Mouse (Mus musculus) spleen, adult 12 weeks (tissue): ENCODE results near the gene Syt15.

Experiments
- DNase-seq: peaks from one replicate; pipeline ENCODE4 v3.0.0; 2022; ENCODE audit warnings: low spot score

Syt15 gene

DNA sequence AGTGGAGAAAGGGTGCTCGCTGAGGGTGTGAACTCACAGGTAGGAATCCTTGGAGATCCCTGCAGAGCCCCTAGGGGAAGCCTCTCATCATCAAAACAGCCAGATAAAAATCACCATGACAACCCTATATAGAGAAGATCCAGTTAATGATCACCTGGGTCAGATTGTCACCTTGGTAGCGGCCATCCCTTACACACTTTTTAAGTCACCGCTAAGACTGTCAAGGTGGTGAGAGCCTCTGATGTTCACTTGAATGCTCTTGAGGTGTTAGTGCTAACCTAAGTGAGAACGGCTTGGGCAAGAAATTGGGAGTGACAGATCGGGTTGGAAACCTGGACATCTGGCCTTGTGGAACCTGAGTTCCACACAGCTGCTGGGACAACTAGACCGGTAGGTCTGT lies at the start of gene Syt15:
Gene Syt15 (plus strand): TSS at position 301 of the 400 bp plus-strand sequence.
- DNase-seq, result no peak

DNA sequence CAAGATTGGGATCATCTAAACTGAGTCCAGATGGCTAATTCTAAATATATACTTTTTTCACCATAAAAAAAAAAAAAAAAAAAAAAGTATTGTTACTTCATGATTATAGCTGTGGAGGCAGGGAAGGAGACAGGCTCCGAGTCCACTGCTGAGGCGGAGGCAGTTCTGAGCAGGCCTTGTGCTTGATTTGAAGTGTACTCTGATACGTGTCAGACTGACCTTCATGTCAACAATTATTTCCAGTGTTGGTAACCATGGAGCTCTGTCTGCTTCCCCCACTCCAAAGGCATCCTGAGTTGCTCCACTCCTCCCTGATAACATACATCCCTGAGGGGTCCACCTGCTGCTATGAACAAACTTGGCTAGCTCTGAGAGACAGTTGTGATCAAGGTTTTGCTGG lies 48.3 kb upstream of the Syt15 start:
- DNase-seq, result no peak

DNA sequence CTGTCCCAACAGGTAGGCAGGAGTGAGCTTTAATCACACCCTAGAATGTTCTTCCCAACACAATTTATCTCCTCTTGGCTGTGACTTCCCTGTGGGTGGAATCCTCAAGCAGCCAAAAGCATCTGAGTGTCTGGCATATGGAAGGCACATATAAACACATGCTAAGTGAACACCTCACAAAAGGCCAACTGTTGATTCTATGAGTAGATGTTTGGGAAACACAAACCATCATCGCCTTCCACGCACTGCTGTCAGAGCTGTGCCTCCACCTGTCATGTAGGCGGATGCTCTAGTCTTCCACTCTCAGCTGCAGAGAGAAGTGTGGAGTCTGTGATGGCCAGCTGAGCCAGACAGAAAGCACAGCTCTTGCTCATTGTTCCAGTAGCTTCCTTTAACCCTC lies 40.0 kb upstream of the Syt15 start:
- no peak for DNase-seq

DNA sequence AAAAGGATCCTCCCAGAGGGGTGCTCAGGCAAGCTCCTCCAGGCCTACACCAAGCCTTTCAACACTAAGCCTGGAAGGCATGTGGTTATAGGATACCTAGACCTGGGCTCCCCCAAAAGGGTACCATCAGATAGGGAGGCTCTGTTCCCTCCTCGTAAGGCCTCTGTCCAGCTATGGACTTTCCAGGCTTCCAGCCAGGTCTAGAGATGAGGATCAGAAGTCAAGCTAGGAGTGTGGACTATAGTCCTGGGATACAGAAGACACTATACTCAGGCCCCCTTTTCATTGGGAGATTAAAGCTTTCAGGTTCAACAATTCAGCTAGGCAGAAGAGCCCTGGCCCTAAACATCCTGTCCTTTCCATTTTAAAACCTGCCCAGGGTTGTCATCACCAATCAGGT lies 36.3 kb upstream of the Syt15 start:
- no peak for DNase-seq

DNA sequence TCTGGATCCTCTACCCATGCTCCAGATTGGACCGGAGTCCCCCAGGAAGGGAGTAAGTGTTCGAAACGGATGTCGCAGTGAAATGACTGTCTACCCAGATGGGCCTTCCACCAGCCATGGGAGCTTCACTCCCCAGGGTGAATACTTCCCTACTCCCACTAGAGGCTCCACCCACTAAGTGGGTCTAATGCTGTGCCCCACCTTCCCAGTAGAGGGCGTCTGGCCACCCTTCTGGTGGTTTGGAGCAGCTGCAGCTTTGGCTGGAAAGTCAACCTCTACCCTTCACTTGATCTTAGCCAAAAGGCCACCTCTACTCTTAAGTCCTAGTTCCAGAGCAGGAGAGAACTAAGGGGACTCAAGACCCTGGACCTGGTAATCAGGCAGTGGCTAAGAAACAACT lies 30.8 kb upstream of the Syt15 start:
- no peak for DNase-seq

DNA sequence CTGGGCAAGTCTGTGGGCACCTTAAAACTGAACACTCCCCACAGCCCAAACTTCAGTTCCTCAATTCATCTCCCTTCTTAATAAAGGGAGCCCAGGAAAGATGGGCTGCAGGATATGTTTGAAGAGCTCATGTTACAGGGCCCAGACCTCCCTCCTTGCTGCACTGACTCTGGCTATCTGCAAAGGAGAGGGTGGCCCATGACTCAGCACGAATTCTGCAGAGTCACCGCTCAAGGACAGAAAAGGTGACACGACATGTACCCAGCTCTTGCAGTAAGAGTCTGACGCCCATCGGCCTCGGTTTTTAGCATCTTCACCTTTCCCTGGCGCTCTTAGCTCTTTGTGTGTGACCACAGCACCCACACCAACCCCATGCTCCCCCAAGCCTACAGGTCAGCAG lies 29.0 kb upstream of the Syt15 start:
- no peak for DNase-seq

DNA sequence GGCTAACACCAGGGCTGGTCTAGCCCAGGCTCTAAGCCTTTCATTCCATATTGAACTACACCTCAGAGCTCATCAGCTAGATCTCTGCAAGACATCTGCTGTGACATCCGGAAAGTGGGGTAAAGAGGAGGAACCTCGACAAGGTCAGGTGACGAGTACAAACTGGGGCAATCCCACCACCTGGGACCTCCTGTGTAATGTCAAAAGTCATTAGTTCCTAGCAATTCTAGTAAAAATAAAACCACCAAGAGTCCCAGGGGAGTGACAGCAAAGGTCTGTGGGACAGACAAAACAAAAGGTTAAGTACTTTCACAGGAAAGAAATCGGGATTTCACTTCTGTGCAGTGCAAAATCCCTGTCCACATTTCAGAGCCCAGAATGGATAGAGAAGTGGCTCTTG lies 25.5 kb upstream of the Syt15 start:
- no peak for DNase-seq

DNA sequence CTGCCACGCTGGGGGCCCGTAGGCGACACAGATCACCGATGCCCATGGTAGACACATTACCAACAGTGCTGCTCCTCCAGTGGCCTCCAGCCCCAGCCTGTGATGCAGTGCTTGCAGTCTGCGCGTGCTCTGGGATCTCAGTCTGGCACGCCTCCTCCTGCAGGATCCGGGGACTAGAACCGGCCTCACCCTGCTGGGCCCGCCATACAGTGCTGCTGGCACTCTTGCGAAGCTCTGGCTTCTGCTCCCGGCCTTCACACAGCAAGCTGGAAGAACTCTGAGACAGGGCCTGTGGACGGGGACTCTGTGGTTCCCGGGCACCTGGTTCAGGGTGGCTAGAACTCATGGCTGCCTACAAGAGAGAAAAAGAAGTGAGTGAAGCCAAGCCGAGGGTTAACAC lies 23.9 kb upstream of the Syt15 start:
- no peak for DNase-seq

DNA sequence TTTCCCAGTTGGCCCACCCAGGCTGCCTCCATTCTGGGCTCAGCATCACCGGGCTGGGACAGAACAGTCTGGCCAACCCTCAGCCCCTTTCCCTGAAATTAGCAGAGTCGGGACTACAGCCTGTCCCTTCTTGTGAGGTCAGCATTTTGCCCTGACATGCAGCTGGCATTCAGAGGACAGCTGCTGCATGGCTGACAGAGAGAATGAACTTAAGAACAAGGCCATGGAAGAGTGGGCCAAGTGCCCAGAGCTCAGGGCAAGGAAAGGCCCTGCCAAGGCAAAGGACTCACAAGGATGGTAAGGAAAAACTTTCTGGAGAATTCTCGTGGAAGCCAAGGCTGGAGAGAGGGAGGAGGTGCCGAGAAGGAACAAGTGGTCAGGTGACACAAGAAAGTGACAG lies 22.7 kb upstream of the Syt15 start:
- no peak for DNase-seq

DNA sequence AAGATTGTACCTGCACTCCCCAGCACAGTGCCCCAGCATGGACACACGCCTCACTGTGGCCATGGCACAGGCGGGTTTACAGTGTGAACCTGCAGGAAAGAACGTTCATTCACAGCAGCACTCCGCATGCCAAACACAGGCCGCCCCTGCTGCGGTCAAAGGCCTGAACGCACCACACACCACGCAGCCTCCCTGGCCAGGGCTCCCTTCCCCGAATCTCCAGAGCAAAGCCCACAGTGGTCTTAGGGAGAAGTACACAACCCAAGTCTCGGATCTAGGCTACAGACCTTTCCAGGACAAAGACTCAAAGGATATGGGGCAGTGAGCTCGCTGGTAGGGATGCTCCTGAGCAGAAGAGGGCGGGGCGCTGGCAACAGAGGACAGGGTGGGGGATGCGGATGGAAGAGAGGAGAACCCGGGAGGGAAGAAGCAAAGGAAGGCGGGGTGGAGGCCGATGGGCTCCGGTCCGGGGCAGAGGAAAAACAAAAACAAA lies 18.6 kb upstream of the Syt15 start:
- no peak for DNase-seq

DNA sequence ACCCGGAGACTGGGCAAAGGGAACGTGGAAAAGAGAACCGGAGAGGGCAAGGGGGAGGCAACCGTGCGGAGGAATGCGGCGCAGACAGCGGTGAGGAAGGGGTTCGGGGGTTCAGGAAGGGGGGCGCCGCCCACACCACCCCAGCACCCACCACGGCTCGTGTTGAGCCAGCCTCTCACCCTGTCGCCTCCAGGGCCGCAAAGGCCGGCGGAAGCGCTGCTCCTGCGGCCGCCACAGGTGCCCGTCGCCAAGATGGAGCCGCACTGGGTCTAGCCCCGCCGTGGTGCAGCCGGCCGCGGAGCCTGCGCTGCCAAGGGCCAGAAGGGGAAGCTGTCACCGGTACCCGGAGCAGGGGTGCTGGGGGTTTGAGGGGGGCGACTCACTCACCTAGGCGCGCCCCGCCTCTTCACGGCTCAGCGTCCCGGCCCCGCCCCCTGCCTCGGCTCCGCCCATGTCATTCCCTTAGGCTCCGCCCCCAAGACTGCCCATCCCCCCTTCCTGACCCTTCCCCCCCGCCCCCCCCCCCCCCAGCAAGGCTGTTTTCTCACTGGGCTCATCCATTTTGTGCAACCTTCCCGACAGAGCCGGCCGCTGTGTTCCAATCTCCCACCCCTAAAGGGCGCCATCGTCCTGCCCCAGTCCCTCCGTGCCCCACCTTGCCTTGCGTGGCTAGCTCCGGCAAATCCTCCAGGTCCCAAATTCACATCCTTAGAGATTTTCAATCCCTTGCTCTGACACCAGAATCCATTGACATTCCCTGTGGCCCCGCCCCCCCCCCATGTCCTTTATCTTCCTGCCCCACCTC lies 18.0 kb upstream of the Syt15 start, which contains the start of gene Gprin2:
Gene Gprin2 (minus strand): TSS at position 423 of the 805 bp plus-strand sequence.
- no peak for DNase-seq

DNA sequence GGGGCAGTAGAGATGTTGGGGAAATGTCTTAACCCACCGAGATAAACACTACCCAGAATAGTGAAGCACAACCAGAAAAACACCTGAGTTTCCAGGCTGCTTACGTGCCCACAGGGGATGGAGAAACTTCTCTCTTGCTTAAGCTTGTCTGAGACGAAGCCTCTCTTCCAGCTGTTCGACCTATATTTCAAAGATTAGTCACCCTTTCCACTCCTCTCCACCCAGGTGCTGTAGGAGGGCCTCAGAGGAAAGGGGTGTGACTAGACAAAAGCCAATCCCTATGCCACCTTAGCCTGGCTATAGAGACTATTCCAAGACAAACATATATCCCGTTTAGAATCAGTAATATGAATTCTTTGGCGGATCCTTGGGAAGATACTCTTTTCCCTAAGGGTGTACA lies 11.4 kb upstream of the Syt15 start:
- no peak for DNase-seq

DNA sequence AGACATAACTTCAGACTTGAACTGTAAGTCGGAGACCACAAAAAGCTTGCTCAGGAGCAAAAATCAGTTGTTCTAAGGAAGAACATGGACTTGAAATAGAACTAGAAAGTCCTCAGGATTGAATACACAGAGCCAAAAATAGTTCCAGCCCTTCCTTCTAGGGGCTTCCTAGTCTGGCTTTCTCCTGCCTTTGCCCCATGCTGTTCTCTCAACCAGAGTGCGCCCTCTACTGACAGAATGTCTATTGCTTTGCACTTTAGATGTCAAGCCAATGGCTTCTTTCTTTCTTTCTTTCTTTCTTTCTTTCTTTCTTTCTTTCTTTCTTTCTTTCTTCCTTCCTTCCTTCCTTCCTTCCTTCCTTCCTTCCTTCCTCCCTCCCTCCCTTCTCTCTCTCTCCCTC lies 10.7 kb upstream of the Syt15 start:
- no peak for DNase-seq

DNA sequence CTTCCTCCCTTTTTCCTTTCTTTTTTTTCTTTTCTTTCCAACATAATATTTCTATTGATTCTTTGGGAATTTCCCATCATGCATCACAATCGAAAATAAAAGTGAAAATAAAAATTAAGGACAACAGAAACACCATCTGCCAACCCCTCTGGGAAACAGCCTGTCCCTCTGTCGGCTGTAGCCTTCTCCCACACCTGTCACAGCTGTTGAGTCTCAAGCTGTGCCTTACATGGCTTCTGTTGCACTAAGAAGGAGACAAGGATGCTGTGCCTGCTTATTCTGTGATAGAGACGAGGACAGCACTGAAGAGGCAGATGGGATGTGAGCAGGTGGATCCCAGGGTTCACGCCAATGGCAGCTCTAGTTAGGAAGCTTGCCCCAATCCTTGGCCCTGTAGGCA lies 10.3 kb upstream of the Syt15 start:
- DNase-seq, result no peak

DNA sequence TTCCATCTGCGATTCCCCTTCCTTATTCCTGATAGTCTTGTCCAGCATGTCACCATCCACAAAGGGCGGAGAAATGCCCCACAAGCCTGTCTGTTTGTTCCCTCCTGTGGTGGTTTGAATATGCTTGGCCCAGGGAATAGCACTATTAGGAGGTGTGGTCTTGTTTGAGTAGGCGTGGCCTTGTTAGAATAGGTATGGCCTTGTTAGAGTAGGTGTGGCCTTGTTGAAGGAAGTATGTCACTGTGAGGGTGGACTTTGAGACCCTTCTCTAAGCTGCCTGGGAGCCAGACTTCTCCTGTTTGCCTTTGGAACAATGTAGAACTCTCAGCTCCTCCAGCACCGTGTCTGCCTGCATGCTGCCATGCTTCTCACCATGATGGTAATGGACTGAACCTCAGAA lies 9.5 kb upstream of the Syt15 start:
- no peak for DNase-seq

DNA sequence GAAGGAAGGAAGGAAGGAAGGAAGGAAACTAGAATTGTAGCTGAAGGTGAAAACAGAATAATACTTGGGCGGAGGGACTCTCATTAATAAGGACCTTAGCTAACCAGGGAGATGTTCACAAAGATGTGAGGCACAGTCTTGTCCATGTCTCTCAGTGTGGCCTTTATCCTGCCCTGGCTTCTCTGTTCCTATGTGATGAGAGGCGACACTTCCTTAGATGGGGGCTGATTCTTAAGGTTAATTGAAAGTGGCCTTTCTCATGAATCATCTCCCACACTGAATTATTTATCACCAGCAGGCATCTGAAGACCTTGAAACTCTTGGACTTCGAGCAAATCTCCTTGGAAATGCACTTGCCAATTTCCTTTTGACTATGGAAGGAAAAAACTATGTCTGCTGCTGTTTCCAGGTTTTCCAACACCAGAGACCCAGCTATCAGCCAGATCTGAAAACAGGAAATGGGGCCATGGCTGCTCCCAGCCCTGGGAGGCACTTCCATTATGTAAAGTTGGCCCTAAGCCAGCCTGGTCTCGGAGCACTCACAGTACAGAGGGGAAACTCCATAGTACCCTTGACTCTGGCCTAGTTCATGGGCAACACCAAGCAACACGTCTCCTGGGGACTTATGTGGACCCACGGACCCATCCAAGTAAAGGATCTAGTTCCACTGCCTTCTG lies 3.8 kb upstream of the Syt15 start:
- DNase-seq, result no peak

DNA sequence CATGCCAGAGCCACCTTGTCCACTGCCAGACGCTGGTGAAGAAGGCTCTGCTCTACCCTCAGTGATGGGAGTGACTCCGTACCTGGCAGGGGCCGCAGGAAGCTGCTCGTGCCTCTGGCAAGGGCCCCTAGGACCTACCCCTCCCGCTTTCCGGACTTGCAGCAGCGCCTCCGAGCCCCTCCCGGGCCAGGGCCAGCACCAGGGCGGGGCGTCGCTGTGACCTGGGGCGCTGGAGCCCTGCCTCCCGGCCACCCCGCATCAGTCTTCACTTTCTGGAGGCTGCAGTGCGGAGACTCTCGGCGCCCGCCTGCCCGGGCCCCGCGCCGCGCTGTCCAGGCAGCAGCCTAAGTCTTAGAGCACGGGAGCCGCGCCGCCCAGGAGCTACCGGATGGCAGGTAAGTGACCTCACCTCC lies 397 bp downstream of the Syt15 start:
- DNase-seq, result no peak

DNA sequence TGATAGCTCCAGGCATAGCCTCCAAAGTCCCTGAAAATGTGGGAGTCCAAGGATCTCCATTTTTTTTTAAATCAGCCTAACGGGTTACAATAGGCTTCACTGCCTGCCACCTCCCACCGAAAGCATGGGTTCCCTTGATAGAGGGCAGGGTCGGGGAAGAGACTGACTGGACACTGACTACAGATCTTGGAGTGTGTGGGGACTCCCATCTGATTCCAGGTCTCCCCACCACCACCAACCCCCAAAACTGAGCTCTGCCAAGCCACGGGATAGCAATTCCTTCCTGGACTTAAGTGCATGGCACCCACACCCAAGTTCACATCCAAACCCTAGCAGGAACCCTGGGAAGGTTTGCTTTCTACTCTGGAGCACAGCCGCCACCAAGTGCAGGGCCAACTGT lies 1.0 kb downstream of the Syt15 start:
- no peak for DNase-seq

DNA sequence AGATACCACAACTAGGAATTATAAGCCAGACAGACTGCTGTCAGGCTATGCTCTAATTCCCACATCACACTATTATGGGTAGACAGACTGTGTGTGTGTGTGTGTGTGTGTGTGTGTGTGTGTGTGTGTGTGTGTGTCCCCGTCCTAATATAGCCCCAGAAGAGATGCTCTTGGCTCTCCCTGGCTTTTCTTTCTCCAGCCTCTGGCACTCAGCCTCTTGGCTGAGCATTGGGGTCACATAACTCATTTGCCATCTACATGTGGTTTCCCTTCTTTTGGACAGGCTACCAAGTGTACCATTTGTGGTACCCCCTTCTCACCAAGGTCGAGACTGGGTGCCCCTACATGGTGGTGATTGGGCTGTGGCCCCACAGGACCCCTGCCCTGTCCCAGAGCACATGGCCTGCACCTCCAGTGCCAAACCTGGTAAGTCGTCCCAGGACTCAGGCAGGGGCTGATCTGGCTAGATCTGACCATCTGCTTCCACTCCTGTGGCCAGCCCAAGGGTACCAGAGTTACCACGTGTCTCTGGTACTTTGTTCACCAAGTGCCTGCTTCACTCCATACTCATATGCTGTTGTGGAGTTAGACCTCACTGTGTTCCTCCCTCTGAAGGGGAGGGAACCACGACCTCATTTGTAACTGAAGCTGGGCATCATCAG lies 2.2 kb downstream of the Syt15 start:
- DNase-seq, result no peak

DNA sequence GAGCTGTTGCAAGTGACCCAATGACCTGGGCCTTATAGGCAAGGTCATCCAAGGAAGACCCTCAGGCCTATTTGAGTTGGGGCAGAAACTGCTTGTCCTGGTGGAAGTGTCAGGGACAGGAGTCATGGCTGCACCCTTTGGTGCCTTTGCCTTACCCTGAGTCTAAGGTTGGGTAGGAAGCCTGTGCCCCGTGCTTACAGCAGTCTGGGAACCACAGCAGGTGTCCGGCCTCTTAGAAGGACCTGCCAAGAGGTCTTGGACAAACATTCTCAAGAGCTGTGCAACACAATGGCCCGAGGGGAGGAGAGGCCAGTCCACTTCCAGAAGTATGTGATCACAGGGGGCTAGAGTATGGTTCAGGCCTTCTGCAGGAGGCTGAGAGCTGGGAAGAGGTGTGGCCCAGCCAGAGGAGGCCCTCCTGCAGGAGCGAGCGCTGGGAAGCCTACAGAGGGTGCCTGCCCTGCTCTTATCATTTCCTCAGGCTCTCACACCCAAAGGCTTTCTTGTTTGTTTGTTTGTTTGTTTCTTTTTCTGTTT lies 4.0 kb downstream of the Syt15 start:
- DNase-seq, result no peak

DNA sequence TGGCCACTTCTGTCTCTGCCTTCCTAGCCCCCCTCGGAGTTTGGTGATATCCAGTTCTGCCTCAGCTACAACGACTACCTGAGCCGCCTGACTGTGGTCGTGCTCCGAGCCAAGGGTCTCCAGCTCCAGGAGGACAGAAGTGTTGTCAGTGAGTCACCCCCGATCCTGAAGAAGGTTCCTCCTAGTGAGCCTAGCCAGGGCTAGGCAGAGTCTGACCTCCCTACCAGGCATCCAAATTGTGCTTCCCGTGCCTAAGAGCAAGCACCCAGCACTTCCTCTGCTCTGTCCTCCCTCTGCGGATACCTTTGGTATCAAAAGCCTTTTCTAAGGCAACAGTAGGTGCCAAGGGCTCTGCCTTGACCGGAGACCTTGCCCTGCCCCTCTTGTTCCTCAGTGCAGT lies 6.6 kb downstream of the Syt15 start:
- no peak for DNase-seq

DNA sequence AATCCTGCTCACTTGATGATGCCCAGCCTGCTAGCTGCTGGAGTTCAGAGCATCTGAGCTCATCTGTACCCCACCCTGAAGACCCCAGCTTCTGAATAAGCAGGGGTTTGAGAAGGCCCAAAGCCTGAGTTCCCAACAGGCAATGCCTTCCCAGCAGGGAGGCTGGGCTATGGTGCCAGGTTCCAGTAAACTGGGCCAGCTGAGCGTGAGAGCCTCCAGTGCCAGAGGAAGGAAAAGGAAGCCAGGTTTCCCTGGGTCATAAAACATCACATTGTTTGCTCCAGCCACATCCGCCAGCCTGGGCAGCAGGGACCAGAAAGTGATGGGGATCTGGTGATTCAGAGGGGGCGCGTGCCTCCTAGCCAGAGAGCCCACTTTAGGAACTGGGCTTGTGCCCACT lies 7.2 kb downstream of the Syt15 start:
- DNase-seq, result no peak

DNA sequence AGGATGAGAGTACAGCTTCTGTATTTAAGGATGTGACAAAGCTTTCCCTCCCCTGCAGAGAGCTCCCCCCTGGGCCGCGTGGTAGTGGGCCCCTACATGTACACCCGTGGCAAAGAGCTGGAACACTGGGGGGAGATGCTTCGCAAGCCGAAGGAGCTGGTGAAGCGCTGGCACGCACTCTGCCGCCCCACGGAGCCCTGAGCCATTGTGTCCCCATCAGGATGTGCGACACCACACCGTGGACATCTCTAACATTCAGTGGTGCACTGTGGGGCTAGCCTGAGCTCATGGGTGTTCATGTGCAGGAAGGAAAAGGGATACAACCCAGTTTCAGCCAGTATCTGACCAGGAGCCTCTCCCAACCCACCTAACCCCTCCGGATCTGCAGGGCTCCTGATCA lies 8.6 kb downstream of the Syt15 start:
- DNase-seq, result no peak
